Comparison of ENCODE assay signal across 14 mouse cellular contexts in genomic region chr19:22929768-22930167, GRCm38 (mm10).
A peak's percentile ranks its signal among the peaks of the same experiment; 100 is the strongest.
DNase-seq lines count a peak whose midpoint lies in the region; ATAC-seq and TF ChIP-seq lines count a peak whose summit lies in the region.
"Had no signal": no experiment of that assay in that cellular context is flagged by ENCODE, and none has a peak within 500 bp of the region (broad histone marks: within the 10 kb centered on the region; RNA-seq: fewer than 3 reads in every experiment).

No protein-coding gene starts in this region.

- peak; percentile 60 to 80 for DNase-seq in frontal cortex, postnatal 36 days (ENCODE audit: low spot score in 2 of 2)
- no peak for DNase-seq in frontal cortex, postnatal 14 days (ENCODE audit: low spot score in 2 of 2)
- no peak for DNase-seq in hindbrain, embryonic 10.5 days (ENCODE audit: low spot score)
- DNase-seq: thymus, postnatal 36 days had no signal

- no peaks in the 10 kb centered on the region for H3K36me3 ChIP-seq in hindbrain, embryonic 15.5 days
- H3K36me3 ChIP-seq in hindbrain, embryonic 10.5 days = no peaks in the 10 kb centered on the region
- H3K36me3 ChIP-seq: embryonic facial prominence, embryonic 12.5 days; kidney, embryonic 15.5 days had no signal

- H3K4me1 ChIP-seq in hindbrain, embryonic 15.5 days (replicated peaks) = no peaks in the 10 kb centered on the region
- H3K4me1 ChIP-seq in hindbrain, embryonic 10.5 days (replicated peaks) = no peaks in the 10 kb centered on the region
- peaks cover 16% of the 10 kb centered on the region for H3K4me1 ChIP-seq in cortical plate, adult 2 months (ENCODE audit: control insufficient read depth, insufficient read depth, low read length)
- H3K4me1 ChIP-seq in olfactory bulb, adult 2 months (ENCODE audit: control insufficient read depth, insufficient read depth, low read length) = peaks cover 18% of the 10 kb centered on the region
- H3K4me1 ChIP-seq: embryonic facial prominence, embryonic 12.5 days; kidney, embryonic 15.5 days had no signal

- no peak for ATAC-seq in hindbrain, embryonic 15.5 days (ENCODE audit: low FRiP score, low read depth)
- no peak for ATAC-seq in monocyte, adult 5-6 weeks (replicated peaks; ENCODE audit: insufficient number of reproducible peaks, low FRiP score, low TSS enrichment, poor library complexity, severe bottlenecking)

- no peak overlapping the region for H3K9ac ChIP-seq in hindbrain, embryonic 15.5 days
- H3K9ac ChIP-seq: embryonic facial prominence, embryonic 12.5 days; kidney, embryonic 15.5 days; lung, embryonic 14.5 days had no signal

- H3K4me2 ChIP-seq in hindbrain, embryonic 15.5 days = no peak overlapping the region
- H3K4me2 ChIP-seq: embryonic facial prominence, embryonic 12.5 days; kidney, embryonic 15.5 days; liver, embryonic 11.5 days; lung, embryonic 14.5 days had no signal

- H3K27ac ChIP-seq in hindbrain, embryonic 15.5 days (replicated peaks) = peak overlapping the region; percentile 70
- H3K27ac ChIP-seq in hindbrain, embryonic 10.5 days = no peak overlapping the region
- H3K27ac ChIP-seq in cortical plate, adult 2 months (ENCODE audit: insufficient read depth, low read length) = peak overlapping the region; percentile 89; the same call in 1 of the 2 replicates
- peak overlapping the region; percentile 92 for H3K27ac ChIP-seq in olfactory bulb, adult 2 months (ENCODE audit: insufficient read depth, low read depth, low read length)
- H3K27ac ChIP-seq: embryonic facial prominence, embryonic 12.5 days; kidney, embryonic 15.5 days; stomach, postnatal 0 days had no signal

- TF ChIP-seq POLR2A in cortical plate, adult 2 months (IDR thresholded peaks at IDR 0.05; ENCODE audit: extremely low read depth, insufficient read depth, low read length) = 0 out of 2 replicates have a peak, but pooled peaks have one; percentile 19
- no peak for TF ChIP-seq POLR2A in olfactory bulb, adult 2 months (IDR thresholded peaks at IDR 0.05; ENCODE audit: insufficient read depth, low read depth, low read length)

- H3K9me3 ChIP-seq in hindbrain, embryonic 15.5 days = no peaks in the 10 kb centered on the region
- no peaks in the 10 kb centered on the region for H3K9me3 ChIP-seq in hindbrain, embryonic 10.5 days
- H3K9me3 ChIP-seq: embryonic facial prominence, embryonic 12.5 days; kidney, embryonic 15.5 days had no signal

- no peak overlapping the region for H3K4me3 ChIP-seq in hindbrain, embryonic 15.5 days
- no peak overlapping the region for H3K4me3 ChIP-seq in hindbrain, embryonic 10.5 days
- no peak overlapping the region for H3K4me3 ChIP-seq in cortical plate, adult 2 months (ENCODE audit: insufficient read depth, low read length)
- no peak overlapping the region for H3K4me3 ChIP-seq in olfactory bulb, adult 2 months (ENCODE audit: insufficient read depth, low read depth, low read length)
- H3K4me3 ChIP-seq: embryonic facial prominence, embryonic 12.5 days; kidney, embryonic 15.5 days had no signal

- no peak for TF ChIP-seq CTCF in cortical plate, adult 2 months (IDR thresholded peaks at IDR 0.05; ENCODE audit: extremely low read depth, insufficient read depth, low read length)
- TF ChIP-seq CTCF in olfactory bulb, adult 2 months (IDR thresholded peaks at IDR 0.05; ENCODE audit: insufficient read depth, low read depth, low read length) = no peak

- H3K27me3 ChIP-seq in hindbrain, embryonic 15.5 days = no peaks in the 10 kb centered on the region
- no peaks in the 10 kb centered on the region for H3K27me3 ChIP-seq in hindbrain, embryonic 10.5 days (ENCODE audit: insufficient read depth, poor library complexity, severe bottlenecking)
- H3K27me3 ChIP-seq: embryonic facial prominence, embryonic 12.5 days; kidney, embryonic 15.5 days; Patski had no signal

- WGBS in hindbrain, embryonic 15.5 days = 84% methylated on average over 6 of the region's 6 CpGs
- 94% methylated on average over 6 of the region's 6 CpGs for WGBS in hindbrain, embryonic 10.5 days
- WGBS in olfactory bulb, adult 2 months = 25% methylated on average over 6 of the region's 6 CpGs

Comparison
In these comparisons a context has a peak if more than half of its experiments do, and no peak if none do; other contexts are left out.
1. DNase-seq: peak in frontal cortex, postnatal 36 days (2 of 2); none in frontal cortex, postnatal 14 days (0 of 2) and hindbrain, embryonic 10.5 days (single experiment).